In genomic region chr9:90699064-90699463, GRCm38 (mm10) we compare ENCODE assay signal across 10 mouse cellular contexts.
DNase-seq lines count a peak whose midpoint lies in the region; ATAC-seq and TF ChIP-seq lines count a peak whose summit lies in the region.
"Had no signal": no experiment of that assay in that cellular context is flagged by ENCODE, and none has a peak within 500 bp of the region (broad histone marks: within the 10 kb centered on the region; RNA-seq: fewer than 3 reads in every experiment).

No protein-coding gene starts in this region.

- no peak overlapping the region for H3K9ac ChIP-seq in embryonic facial prominence, embryonic 11.5 days (replicated peaks; ENCODE audit: low read length)
- no peak overlapping the region for H3K9ac ChIP-seq in liver, adult 2 months (ENCODE audit: low read depth, low read length)
- H3K9ac ChIP-seq in liver, embryonic 12.5 days: no peak overlapping the region
- H3K9ac ChIP-seq: embryonic facial prominence, embryonic 13.5 days; neural tube, embryonic 13.5 days had no signal

- H3K27ac ChIP-seq in embryonic facial prominence, embryonic 11.5 days (replicated peaks; ENCODE audit: low read depth, low read length): no peak overlapping the region
- no peak overlapping the region for H3K27ac ChIP-seq in embryonic facial prominence, embryonic 10.5 days (replicated peaks)
- no peak overlapping the region for H3K27ac ChIP-seq in liver, adult 2 months (replicated peaks; ENCODE audit: insufficient read depth, low read depth, low read length)
- H3K27ac ChIP-seq in liver, embryonic 12.5 days: no peak overlapping the region
- H3K27ac ChIP-seq: embryonic facial prominence, embryonic 13.5 days; neural tube, embryonic 13.5 days had no signal

- ATAC-seq in embryonic facial prominence, embryonic 11.5 days (replicated peaks; ENCODE audit: insufficient number of reproducible peaks, low FRiP score, low TSS enrichment, low read depth): no peak
- no peak for ATAC-seq in liver, embryonic 12.5 days
- peak; percentile 77 for ATAC-seq in megakaryocyte progenitor cell, adult 5-6 weeks (replicated peaks; ENCODE audit: poor library complexity)

- no peak overlapping the region for H3K4me2 ChIP-seq in embryonic facial prominence, embryonic 11.5 days (ENCODE audit: low read depth, low read length)
- H3K4me2 ChIP-seq in liver, embryonic 12.5 days: no peak overlapping the region
- H3K4me2 ChIP-seq: embryonic facial prominence, embryonic 13.5 days; neural tube, embryonic 13.5 days had no signal

- no peak overlapping the region for H3K4me3 ChIP-seq in embryonic facial prominence, embryonic 11.5 days (ENCODE audit: low read depth, low read length)
- H3K4me3 ChIP-seq in embryonic facial prominence, embryonic 10.5 days: no peak overlapping the region
- H3K4me3 ChIP-seq in liver, adult 2 months (ENCODE audit: insufficient read depth, low read depth, low read length): no peak overlapping the region
- no peak overlapping the region for H3K4me3 ChIP-seq in liver, embryonic 12.5 days
- H3K4me3 ChIP-seq: embryonic facial prominence, embryonic 13.5 days; neural tube, embryonic 13.5 days had no signal

- 39% methylated on average over 4 of the region's 4 CpGs for WGBS in embryonic facial prominence, embryonic 11.5 days
- WGBS in embryonic facial prominence, embryonic 10.5 days: 36% methylated on average over 4 of the region's 4 CpGs
- 41% methylated on average over 4 of the region's 4 CpGs for WGBS in liver, adult 2 months
- WGBS in liver, embryonic 12.5 days (ENCODE audit: insufficient replicate concordance): 40% methylated on average over 4 of the region's 4 CpGs

- no peaks in the 10 kb centered on the region for H3K4me1 ChIP-seq in embryonic facial prominence, embryonic 11.5 days (ENCODE audit: control insufficient read depth, insufficient read depth, low read length)
- no peaks in the 10 kb centered on the region for H3K4me1 ChIP-seq in embryonic facial prominence, embryonic 10.5 days
- H3K4me1 ChIP-seq in liver, adult 2 months (ENCODE audit: control insufficient read depth, insufficient read depth, low read length): no peaks in the 10 kb centered on the region
- H3K4me1 ChIP-seq in liver, embryonic 12.5 days: no peaks in the 10 kb centered on the region
- H3K4me1 ChIP-seq: embryonic facial prominence, embryonic 13.5 days had no signal

- no peak for TF ChIP-seq CTCF in liver, adult 2 months (IDR thresholded peaks at IDR 0.05; ENCODE audit: low read depth, low read length)

- no peak for TF ChIP-seq POLR2A in liver, adult 2 months (IDR thresholded peaks at IDR 0.05; ENCODE audit: extremely low read depth, insufficient read depth, low read length)

- H3K9me3 ChIP-seq in embryonic facial prominence, embryonic 11.5 days (replicated peaks; ENCODE audit: control insufficient read depth, low read length): no peaks in the 10 kb centered on the region
- H3K9me3 ChIP-seq in embryonic facial prominence, embryonic 10.5 days: no peaks in the 10 kb centered on the region
- no peaks in the 10 kb centered on the region for H3K9me3 ChIP-seq in liver, embryonic 12.5 days (replicated peaks)
- H3K9me3 ChIP-seq: embryonic facial prominence, embryonic 13.5 days; neural tube, embryonic 13.5 days had no signal

- no peaks in the 10 kb centered on the region for H3K36me3 ChIP-seq in embryonic facial prominence, embryonic 11.5 days (replicated peaks; ENCODE audit: control insufficient read depth, insufficient read depth, low read depth, low read length)
- no peaks in the 10 kb centered on the region for H3K36me3 ChIP-seq in embryonic facial prominence, embryonic 10.5 days (replicated peaks)
- H3K36me3 ChIP-seq in liver, adult 2 months (ENCODE audit: control insufficient read depth, insufficient read depth, low read length): no peaks in the 10 kb centered on the region
- H3K36me3 ChIP-seq in liver, embryonic 12.5 days: no peaks in the 10 kb centered on the region
- H3K36me3 ChIP-seq: embryonic facial prominence, embryonic 13.5 days; neural tube, embryonic 13.5 days had no signal

- H3K79me2 ChIP-seq in liver, adult 2 months (ENCODE audit: control insufficient read depth, insufficient read depth, low read length): no peaks in the 10 kb centered on the region

- H3K27me3 ChIP-seq in embryonic facial prominence, embryonic 11.5 days (ENCODE audit: control insufficient read depth, insufficient read depth, low read length): no peaks in the 10 kb centered on the region
- peaks cover 21% of the 10 kb centered on the region; the same call in 1 of the 2 replicates for H3K27me3 ChIP-seq in embryonic facial prominence, embryonic 10.5 days (replicated peaks; ENCODE audit: low read depth, poor library complexity, severe bottlenecking)
- H3K27me3 ChIP-seq in liver, adult 2 months (ENCODE audit: control insufficient read depth, insufficient read depth, low read length): no peaks in the 10 kb centered on the region
- no peaks in the 10 kb centered on the region for H3K27me3 ChIP-seq in liver, embryonic 12.5 days (replicated peaks)
- H3K27me3 ChIP-seq: embryonic facial prominence, embryonic 13.5 days had no signal

- peak; percentile 76 for DNase-seq in embryonic facial prominence, embryonic 11.5 days (ENCODE audit: low spot score)
- no peak for DNase-seq in embryonic facial prominence, embryonic 10.5 days (ENCODE audit: low spot score)
- DNase-seq in liver, adult 2 months (ENCODE audit: extremely low read depth, low read depth, low spot score): peak; percentile 49
- DNase-seq in cerebellum, adult 9-10 months: peak; percentile 95
- DNase-seq in thymus, postnatal 36 days: no peak
- no peak for DNase-seq in gastrocnemius, postnatal 10 days

Comparison
In these comparisons a context has a peak if more than half of its experiments do, and no peak if none do; other contexts are left out.
1. DNase-seq: peak in embryonic facial prominence, embryonic 11.5 days (single experiment), liver, adult 2 months (single experiment) and cerebellum, adult 9-10 months (single experiment); none in embryonic facial prominence, embryonic 10.5 days (single experiment), thymus, postnatal 36 days (0 of 2) and gastrocnemius, postnatal 10 days (single experiment).